Mouse (Mus musculus): ENCODE results near the gene Dbi. TPM values are rescaled to one million over a fixed set of nuclear protein-coding genes. Genes with fewer than 3 reads are reported as not detected.
A peak's percentile ranks its signal among the peaks of the same experiment; 100 is the strongest.

The Dbi gene
- polyA plus RNA-seq, 1 experiment from 2014 or later: 1,624 TPM

- H3K4me3 ChIP-seq: no peak overlapping the region
- peak overlapping the region; percentile 84 for H3K4me2 ChIP-seq
Observed at GRCm38 (mm10) chr1:120074307-120074702, 46.6 kb downstream of the Dbi start.

GRCm38 (mm10) chr1:120073519-120074306, 47.2 kb downstream of the Dbi start, which contains the start of gene Tmem37:
Gene Tmem37, minus strand, starts transcription at chr1:120074074.
- H3K9me3 ChIP-seq: no peaks in the 10 kb centered on the region
- H3K4me1 ChIP-seq (replicated peaks): peaks cover 19% of the 10 kb centered on the region
- no peaks in the 10 kb centered on the region for H3K36me3 ChIP-seq
- peak within 1 kb of the TSS; percentile 84 for H3K4me2 ChIP-seq
- peak within 1 kb of the TSS; percentile 37; the same call in 1 of the 2 replicates for H3K9ac ChIP-seq
- H3K27me3 ChIP-seq: peaks cover 34% of the 10 kb centered on the region
- H3K4me3 ChIP-seq: peak within 1 kb of the TSS; percentile 40
- ATAC-seq (ENCODE audit: low FRiP score, low read depth): peak; percentile 68
- H3K27ac ChIP-seq (replicated peaks): no peak within 1 kb of the TSS
- 4% methylated on average over 40 of the region's 40 CpGs for WGBS

More at GRCm38 (mm10) chr1:120074307-120074702, 46.6 kb downstream of the Dbi start:
- whole genome bisulfite sequencing: 28% methylated on average over 4 of the region's 4 CpGs
- peaks cover 34% of the 10 kb centered on the region for H3K27me3 ChIP-seq
- ATAC-seq (ENCODE audit: low FRiP score, low read depth): no peak
- H3K9me3 ChIP-seq: no peaks in the 10 kb centered on the region
- no peak overlapping the region for H3K27ac ChIP-seq (replicated peaks)
- no peaks in the 10 kb centered on the region for H3K36me3 ChIP-seq
- H3K4me1 ChIP-seq (replicated peaks): peaks cover 19% of the 10 kb centered on the region
- H3K9ac ChIP-seq: no peak overlapping the region

- Histone ChIP-seq H3K4me2 (peak overlapping the region; percentile 84), H3K4me1 (replicated peaks) (peaks cover 19% of the 10 kb centered on the region), H3K4me3 (peak overlapping the region; percentile 40), H3K27ac (replicated peaks) (no peak overlapping the region), H3K9ac (no peak overlapping the region), H3K9me3 (no peaks in the 10 kb centered on the region), H3K27me3 (peaks cover 34% of the 10 kb centered on the region), H3K36me3 (no peaks in the 10 kb centered on the region)
- 13% methylated on average over 16 of the region's 16 CpGs for WGBS
- no peak for ATAC-seq (ENCODE audit: low FRiP score, low read depth)
Observed at GRCm38 (mm10) chr1:120072900-120073299, 48.0 kb downstream of the Dbi start.

- Histone ChIP-seq H3K9me3 (no peaks in the 10 kb centered on the region), H3K4me1 (replicated peaks) (peaks cover 19% of the 10 kb centered on the region), H3K4me3 (no peak overlapping the region), H3K36me3 (no peaks in the 10 kb centered on the region), H3K27ac (replicated peaks) (no peak overlapping the region), H3K9ac (no peak overlapping the region), H3K4me2 (no peak overlapping the region), H3K27me3 (peaks cover 34% of the 10 kb centered on the region)
- no peak for ATAC-seq (ENCODE audit: low FRiP score, low read depth)
- WGBS: 89% methylated on average over 4 of the region's 4 CpGs
Observed at GRCm38 (mm10) chr1:120071133-120071532, 49.7 kb downstream of the Dbi start.

- no peak overlapping the region for H3K4me2 ChIP-seq
- no peaks in the 10 kb centered on the region for H3K36me3 ChIP-seq
- no peak overlapping the region for H3K9ac ChIP-seq
- H3K4me1 ChIP-seq (replicated peaks): peaks cover 19% of the 10 kb centered on the region
- 70% methylated on average over 6 of the region's 6 CpGs for WGBS
- peaks cover 34% of the 10 kb centered on the region for H3K27me3 ChIP-seq
- H3K9me3 ChIP-seq: no peaks in the 10 kb centered on the region
- H3K4me3 ChIP-seq: no peak overlapping the region
- no peak for ATAC-seq (ENCODE audit: low FRiP score, low read depth)
- no peak overlapping the region for H3K27ac ChIP-seq (replicated peaks)
Observed at GRCm38 (mm10) chr1:120070168-120070567, 50.7 kb downstream of the Dbi start.

- no peaks in the 10 kb centered on the region for H3K9me3 ChIP-seq
- ATAC-seq (ENCODE audit: low FRiP score, low read depth): no peak
Observed at GRCm38 (mm10) chr1:120069120-120069519, 51.8 kb downstream of the Dbi start.

GRCm38 (mm10) chr1:120066625-120067024, 54.3 kb downstream of the Dbi start:
- no peak for ATAC-seq (ENCODE audit: low FRiP score, low read depth)
- Histone ChIP-seq H3K27me3 (peaks cover 2% of the 10 kb centered on the region; the same call in 1 of the 2 replicates), H3K4me2 (no peak overlapping the region), H3K4me3 (no peak overlapping the region), H3K36me3 (no peaks in the 10 kb centered on the region), H3K27ac (replicated peaks) (no peak overlapping the region), H3K9ac (no peak overlapping the region), H3K9me3 (no peaks in the 10 kb centered on the region), H3K4me1 (replicated peaks) (no peaks in the 10 kb centered on the region)
- WGBS: 92% methylated on average over 3 of the region's 3 CpGs

More at GRCm38 (mm10) chr1:120069120-120069519, 51.8 kb downstream of the Dbi start:
- H3K4me3 ChIP-seq: no peak overlapping the region
- H3K4me1 ChIP-seq (replicated peaks): peaks cover 17% of the 10 kb centered on the region
- no peak overlapping the region for H3K27ac ChIP-seq (replicated peaks)
- peaks cover 23% of the 10 kb centered on the region for H3K27me3 ChIP-seq
- 83% methylated on average over 5 of the region's 5 CpGs for WGBS
- H3K4me2 ChIP-seq: no peak overlapping the region
- H3K9ac ChIP-seq: no peak overlapping the region
- H3K36me3 ChIP-seq: no peaks in the 10 kb centered on the region

GRCm38 (mm10) chr1:120066159-120066558, 54.7 kb downstream of the Dbi start:
- no peak overlapping the region for H3K9ac ChIP-seq
- no peaks in the 10 kb centered on the region for H3K27me3 ChIP-seq
- no peak for ATAC-seq (ENCODE audit: low FRiP score, low read depth)
- no peak overlapping the region for H3K4me3 ChIP-seq
- WGBS: 81% methylated on average over 8 of the region's 8 CpGs
- H3K36me3 ChIP-seq: no peaks in the 10 kb centered on the region
- H3K9me3 ChIP-seq: no peaks in the 10 kb centered on the region
- H3K4me2 ChIP-seq: no peak overlapping the region
- H3K27ac ChIP-seq (replicated peaks): no peak overlapping the region
- H3K4me1 ChIP-seq (replicated peaks): no peaks in the 10 kb centered on the region

- H3K4me2 ChIP-seq: no peak overlapping the region
- WGBS: 94% methylated on average over 11 of the region's 11 CpGs
- no peaks in the 10 kb centered on the region for H3K27me3 ChIP-seq
- no peaks in the 10 kb centered on the region for H3K9me3 ChIP-seq
- no peaks in the 10 kb centered on the region for H3K4me1 ChIP-seq (replicated peaks)
- H3K4me3 ChIP-seq: no peak overlapping the region
- H3K9ac ChIP-seq: no peak overlapping the region
- H3K36me3 ChIP-seq: no peaks in the 10 kb centered on the region
- ATAC-seq (ENCODE audit: low FRiP score, low read depth): no peak
- H3K27ac ChIP-seq (replicated peaks): no peak overlapping the region
Observed at GRCm38 (mm10) chr1:120064036-120064682, 56.7 kb downstream of the Dbi start.

Other genes starting within 250 kb of the Dbi start
- 7.6 and 8.5 TPM in 2 replicates for gene Tmem177, start 207.9 kb downstream of the Dbi start, polyA plus RNA-seq (2015; fragmentation: Nextera tagmentation; extraction: Ambion mirVana)
- gene Cfap221, start 123.8 kb downstream of the Dbi start, polyA plus RNA-seq (2015; fragmentation: Nextera tagmentation; extraction: Ambion mirVana): 0.35 and 0.40 TPM in 2 replicates
- gene Sctr, start 114.2 kb downstream of the Dbi start, polyA plus RNA-seq (2015; fragmentation: Nextera tagmentation; extraction: Ambion mirVana): 0.41 and 0.82 TPM in 2 replicates
- 7.6 and 9.8 TPM in 2 replicates for gene Tmem37, start 47.0 kb downstream of the Dbi start, polyA plus RNA-seq (2015; fragmentation: Nextera tagmentation; extraction: Ambion mirVana)
- gene 3110009E18Rik, start 109 bp upstream of the Dbi start, polyA plus RNA-seq (2015; fragmentation: Nextera tagmentation; extraction: Ambion mirVana): 13.5 and 15.3 TPM in 2 replicates
- 3.5 and 4.4 TPM in 2 replicates for gene Steap3, start 151.6 kb upstream of the Dbi start, polyA plus RNA-seq (2015; fragmentation: Nextera tagmentation; extraction: Ambion mirVana)
- 7.2 and 7.4 TPM in 2 replicates for gene C1ql2, start 219.5 kb upstream of the Dbi start, polyA plus RNA-seq (2015; fragmentation: Nextera tagmentation; extraction: Ambion mirVana)